Mouse (Mus musculus): ENCODE measurements at regions not wholly inside any gene's neighbourhood (a gene's known extent, or its start where the extent isn't known, plus 50 kb on each side); places are given as distances from the start of the nearest gene placed in this dataset.

DNA sequence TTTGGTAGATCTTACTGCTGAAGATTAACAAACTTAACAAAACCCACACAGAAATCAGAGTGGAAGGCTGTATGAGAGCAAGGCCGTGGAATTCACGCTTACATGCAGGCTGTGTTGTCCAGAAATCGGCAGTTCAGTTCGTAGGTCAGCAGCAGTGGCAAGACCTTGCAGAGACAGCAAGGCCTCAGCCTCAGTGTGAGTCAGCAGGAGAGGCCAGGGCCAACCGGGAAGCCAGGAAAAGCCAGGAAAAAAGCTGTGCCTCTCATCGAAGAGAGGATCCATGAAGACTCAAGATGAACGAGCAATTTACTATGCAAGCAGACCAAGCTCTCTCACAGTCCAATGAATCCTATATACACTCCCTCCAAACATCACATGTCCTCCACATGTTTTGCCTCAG, 103.4 kb upstream of the 1700021F07Rik start:
- no peak for DNase-seq (ENCODE audit: low read depth, low spot score)

DNA sequence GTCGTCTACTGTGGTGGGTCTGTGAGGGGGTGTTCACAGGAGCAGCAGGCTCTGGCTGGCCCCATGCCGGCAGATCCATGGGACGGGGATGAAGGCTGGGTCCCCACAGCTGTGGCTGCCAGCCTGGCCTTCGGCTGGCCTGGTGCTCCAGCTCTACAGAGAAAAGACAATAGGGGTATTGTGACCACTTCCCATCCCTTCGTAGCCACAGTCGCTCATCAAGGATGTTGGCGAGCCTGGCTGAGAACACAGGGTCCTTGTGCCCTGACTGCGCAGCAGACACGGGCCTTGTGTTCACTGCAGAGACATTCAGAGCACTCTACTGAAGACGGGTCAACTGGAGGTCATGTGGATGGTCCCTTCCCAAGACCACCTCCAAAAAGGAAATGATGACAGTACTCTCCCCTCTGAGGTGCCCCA, 102.4 kb upstream of the 1700021F07Rik start:
- no peak for DNase-seq (ENCODE audit: low read depth, low spot score)

DNA sequence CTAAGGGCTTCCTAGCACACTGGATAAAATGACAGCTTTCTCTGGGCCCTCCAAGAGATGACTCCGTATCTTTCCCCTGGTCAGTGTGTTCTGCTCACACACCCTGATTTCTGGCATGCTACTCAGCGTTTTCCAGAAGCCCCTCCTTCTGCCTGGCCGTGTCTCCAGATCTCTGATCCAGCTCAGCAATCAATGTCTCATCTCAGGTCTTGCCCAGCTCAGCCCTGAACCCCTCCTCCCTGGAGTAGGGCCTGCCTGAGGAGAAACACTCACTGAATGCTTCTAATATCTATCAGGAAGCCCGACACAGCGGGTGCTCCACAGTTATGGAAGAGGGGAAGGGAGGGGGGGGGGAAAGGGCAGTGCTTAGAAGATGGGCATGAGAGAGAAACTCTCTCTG, 101.9 kb upstream of the 1700021F07Rik start:
- DNase-seq (ENCODE audit: low read depth, low spot score), result no peak

DNA sequence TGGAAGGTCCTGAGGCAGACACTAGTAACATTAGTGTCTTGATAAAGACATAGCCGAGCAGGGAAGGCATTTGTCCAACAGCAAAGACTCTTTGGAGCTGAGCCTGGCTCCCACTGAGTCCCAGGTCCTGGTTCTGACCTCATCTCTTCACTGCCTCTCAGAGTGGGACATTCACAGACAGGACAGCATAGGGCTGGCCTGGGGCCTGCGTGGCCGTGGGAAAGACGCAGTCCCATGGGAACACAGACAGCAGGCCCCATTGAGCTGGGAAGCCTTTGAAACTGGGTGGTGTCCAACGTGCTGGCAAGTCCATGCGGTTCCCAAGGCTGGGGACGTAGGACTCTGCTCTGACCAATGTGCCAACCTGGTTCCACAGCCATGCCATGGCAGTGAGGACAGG, 97.5 kb upstream of the 1700021F07Rik start:
- DNase-seq (ENCODE audit: low read depth, low spot score), result no peak

DNA sequence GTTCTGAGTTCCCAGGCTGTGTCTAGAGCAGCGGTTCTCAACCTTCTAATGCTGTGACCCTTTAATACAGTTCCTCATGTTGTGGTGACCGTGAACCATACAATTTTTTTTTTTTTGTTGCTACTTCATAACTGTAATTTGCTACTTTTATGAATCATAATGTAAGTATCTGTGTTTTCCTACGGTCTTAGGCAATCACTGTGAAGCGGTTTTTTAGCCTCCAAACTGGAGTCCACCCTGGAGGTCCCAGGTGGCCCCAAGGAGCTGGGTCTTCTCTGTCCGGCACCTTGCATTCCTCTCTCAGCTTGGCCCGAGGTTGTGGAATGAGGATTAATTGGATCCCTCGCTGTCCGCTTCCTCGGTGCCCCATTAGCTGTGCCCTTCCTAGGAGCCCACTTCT, 96.6 kb upstream of the 1700021F07Rik start:
- no peak for DNase-seq (ENCODE audit: low read depth, low spot score)

DNA sequence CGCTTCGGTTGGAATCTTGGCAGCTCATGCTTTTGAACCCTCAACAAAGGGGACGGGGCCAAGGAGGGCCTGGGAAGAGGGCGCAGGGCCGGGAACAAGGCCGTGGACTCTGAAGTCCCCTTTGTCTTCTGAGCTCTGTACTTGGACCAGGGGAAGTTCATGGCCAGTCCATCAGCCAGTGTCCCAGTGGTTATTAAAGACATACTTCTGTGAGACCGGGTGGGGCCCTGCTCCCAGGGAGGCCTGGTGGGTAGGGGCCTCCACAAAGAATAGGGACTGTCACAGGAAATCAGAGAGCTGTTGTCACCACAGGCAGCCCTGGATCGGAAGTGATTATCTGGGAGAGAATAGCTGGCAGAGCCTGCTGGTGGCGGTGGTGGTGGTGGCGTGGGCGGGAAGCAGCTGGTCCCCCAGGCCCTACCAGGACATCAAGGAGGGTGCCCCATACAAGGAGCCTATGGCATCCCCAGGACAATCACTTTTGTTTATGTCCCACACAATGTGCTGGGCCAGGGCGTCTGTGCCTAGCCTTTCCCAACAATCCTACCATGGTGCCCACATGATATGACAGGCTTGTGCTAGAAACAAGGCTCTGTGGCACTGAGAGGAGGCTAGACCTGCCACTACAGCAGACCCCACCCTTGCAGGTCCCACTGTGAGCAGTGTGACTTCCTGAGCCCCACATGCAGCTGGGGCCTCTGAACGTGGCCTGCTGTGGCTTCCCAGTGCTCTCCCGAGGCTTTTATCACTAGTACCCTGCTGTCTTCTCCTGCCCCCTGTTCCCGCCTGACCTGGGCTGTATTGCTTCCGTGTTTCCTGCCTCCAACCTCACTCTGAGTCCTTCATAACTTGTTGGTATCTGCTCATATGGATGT, 96.0 kb upstream of the 1700021F07Rik start:
- no peak for DNase-seq (ENCODE audit: low read depth, low spot score)

DNA sequence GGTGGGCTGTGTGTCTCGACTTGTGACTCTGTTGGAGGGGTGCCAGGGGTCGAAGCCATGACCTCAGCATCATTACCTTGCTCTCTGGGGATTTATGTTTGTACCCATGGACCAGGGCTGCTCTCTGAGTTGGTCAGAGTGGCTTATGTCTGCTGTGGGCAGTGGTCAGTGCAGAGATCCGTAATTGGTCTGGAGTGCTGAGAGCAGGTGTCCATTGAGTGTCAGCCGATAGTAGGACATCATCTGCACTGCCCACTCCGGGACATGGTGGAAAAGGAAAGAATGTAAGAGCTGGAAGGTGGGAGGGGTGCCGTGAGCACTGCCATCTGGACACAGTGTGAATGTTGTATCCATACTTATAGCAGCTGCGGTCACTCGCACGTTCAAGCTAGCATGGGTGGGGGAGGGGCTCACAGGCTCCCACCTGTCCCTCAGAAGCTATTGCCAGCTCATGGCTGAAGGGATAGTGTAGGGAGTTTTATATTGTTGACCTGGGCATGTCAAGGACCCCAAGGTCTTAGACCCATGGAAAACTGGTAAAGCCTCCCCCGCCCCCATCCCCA, 94.4 kb upstream of the 1700021F07Rik start:
- DNase-seq (ENCODE audit: low read depth, low spot score), result no peak

DNA sequence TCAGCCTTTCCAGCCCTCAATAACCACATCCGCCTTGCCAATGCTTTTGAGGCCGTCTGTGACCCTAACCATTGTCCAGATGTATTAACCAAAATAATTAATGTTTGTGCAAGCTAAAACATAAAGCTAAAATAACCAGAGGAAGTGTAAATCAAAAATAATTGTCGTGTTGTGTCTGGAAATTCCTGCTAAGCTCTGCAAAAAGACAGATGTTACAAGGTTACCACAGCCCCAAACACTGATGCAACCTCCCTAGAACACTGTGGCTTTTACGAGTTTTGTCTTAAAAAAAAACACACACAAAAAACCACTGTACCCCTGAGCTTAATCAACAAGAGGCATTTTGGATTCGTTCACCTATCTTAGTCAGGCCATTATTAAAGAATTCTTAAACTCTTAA, 90.5 kb upstream of the 1700021F07Rik start:
- no peak for DNase-seq (ENCODE audit: low read depth, low spot score)

DNA sequence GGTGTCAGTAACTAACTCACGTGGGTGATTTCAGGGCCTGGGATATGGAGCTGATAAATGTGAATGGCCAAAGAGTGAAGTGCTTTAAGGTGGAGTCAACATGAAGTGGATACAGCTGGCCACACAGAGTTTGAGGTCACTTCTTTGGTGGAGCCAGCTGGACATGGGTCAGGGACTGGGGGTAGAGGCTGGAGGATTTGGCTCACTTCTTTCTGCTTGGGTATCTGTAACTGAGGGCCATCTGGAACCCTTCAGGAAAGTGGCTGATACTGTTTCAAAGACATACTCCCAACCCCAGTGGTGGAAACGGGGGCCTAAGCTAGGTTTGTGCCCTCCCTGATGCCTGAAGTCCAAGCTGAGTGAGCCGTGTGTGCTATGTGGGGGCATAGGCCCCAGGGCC, 90.1 kb upstream of the 1700021F07Rik start:
- no peak for DNase-seq (ENCODE audit: low read depth, low spot score)

DNA sequence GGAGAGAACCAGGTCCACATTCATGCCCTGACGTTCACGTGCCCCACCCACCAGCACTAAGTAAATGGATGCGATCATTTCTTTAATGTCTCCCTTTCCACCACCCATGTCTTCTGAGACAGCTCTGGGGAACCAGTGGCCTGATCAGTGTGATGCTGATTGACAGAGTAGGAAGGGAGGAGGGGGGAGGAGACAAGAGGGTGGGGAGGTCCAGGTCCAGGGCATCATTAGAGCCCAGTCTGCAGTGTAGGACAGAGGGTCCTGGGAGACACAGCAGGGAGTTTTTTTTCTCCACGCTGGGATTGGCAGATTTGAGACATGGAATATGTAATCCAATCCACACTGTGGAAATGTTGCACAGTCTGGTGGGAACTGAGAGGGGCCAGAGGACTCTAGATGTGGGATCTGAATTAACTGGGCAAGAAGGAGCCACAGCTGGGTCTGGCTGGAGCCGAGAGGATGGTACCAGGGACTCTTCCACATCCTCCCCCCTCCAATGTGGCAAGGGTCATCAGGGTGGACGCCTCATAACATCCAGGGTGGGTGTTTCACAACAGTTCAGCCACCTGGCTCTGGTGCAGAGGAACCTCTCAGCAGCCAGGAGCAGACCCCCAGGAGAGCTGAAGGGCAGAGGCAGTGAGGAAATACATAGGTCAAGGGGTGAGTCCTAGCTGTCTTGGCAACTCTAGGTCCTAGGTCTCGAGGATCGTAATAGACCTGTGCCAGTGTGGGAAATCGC, 89.3 kb upstream of the 1700021F07Rik start:
- no peak for DNase-seq (ENCODE audit: low read depth, low spot score)

DNA sequence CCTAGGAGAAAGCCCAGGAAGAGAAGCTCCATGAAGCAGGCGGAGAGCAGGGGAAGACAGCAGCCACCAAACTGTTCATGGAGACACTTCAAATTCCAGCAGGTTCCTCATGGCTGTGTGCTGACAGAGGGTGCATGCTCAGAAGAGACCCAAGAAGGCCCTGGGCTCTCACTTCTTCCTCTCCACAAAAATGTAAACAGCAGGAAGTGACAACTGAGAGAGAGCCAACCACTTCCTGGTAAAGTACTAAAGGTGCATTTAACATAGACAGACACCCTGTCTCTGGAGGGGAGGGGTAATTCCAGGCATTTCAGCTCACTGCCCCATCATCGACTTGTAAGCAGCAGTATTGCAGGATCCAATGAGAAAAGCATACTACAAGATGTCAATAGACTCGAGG, 85.8 kb upstream of the 1700021F07Rik start:
- no peak for DNase-seq (ENCODE audit: low read depth, low spot score)

DNA sequence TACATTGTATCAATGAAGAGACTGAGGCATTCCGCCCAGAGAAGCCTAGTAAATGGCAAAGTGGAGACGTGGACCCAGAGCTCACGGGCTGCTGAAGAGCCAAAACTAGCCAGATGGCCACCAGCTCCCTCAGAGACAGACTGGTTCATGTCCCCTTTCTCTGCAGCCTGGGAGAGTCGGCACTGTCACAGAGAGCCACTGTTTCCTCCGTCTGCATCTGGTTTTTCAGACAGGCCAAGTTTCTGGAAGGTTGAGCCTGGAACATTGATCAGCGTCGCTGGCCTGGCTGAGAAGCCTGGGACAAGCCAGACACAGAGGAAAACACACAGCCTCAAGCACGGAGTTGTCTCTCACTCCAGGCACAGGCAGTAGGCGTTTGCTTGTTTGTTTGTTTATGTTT, 83.4 kb upstream of the 1700021F07Rik start:
- DNase-seq (ENCODE audit: low read depth, low spot score), result no peak

DNA sequence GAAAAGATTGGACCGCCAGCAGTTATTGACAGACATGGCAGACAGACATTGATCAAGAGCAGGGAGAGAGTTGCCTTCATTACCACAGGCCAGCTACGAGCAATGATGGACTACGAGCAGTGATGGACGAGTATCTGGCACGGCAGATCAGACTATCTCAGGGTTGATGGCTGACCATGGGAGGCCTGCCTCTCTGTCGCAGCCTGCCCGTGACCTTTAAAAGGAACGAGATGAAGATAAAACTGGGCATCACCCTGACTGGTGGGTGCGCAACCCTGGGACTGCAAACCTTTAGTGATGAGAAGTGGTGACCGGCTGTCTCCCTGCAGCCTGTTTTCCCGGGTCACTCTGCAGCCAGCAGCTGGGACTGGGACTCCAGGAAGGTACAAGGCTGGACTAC, 80.3 kb upstream of the 1700021F07Rik start:
- DNase-seq (ENCODE audit: low read depth, low spot score), result no peak

DNA sequence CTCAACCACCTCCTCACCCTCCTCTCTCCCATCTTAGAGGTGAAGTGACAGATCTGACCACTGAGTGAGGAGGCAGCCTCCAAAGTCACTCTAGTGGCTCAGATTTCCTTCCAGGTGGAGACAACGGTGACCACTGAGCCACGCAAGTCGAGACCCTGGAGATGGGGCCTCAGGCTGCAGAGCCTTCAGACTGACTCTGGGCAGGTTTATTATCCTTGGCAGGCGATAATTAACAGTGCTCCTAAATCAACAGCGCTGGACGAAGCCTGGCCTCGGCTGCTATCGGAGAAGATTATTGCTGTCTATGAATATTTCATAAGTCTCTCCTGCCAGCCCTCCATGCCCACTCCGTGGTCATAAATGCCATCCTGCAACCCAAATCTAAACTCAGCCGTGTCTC, 79.1 kb upstream of the 1700021F07Rik start:
- no peak for DNase-seq (ENCODE audit: low read depth, low spot score)

DNA sequence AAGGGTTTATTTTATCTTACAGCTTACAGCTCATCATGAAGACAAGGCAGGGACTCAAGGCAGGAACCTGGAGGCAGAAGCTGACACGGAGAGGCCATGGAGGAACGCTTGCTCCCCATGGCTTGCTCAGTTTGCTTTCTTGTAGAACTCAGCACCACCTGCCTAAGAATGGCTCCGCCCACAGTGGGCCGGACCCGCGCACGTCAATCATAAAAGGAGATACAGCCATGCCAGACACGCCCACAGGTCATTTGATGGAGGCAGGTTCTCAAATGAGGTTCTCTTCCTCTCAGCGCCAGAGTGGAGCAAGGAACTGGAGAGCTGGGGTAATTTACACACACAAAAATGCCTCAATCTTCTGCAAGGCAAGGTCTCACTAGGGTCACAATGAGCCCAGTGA, 78.0 kb upstream of the 1700021F07Rik start:
- DNase-seq (ENCODE audit: low read depth, low spot score), result no peak

DNA sequence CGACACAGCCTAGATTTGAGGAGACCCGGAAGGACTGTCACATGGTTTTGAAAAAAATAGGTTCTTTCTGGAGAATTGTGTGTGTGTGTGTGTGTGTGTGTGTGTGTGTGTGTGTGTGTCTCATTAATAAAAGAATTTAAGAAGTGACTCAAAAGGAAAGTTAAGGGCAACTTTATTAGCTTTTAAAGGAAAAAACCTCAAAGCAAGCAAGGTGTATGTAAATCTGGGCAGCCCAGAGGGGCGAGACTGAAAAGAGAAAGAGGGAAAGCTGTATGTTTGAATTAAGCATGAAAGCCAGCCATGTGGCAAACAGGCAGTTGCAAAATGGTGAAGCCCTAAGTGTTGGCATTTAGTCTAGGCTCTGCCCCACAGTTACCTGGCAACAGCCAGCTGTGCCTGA, 77.3 kb upstream of the 1700021F07Rik start:
- DNase-seq (ENCODE audit: low read depth, low spot score), result no peak

DNA sequence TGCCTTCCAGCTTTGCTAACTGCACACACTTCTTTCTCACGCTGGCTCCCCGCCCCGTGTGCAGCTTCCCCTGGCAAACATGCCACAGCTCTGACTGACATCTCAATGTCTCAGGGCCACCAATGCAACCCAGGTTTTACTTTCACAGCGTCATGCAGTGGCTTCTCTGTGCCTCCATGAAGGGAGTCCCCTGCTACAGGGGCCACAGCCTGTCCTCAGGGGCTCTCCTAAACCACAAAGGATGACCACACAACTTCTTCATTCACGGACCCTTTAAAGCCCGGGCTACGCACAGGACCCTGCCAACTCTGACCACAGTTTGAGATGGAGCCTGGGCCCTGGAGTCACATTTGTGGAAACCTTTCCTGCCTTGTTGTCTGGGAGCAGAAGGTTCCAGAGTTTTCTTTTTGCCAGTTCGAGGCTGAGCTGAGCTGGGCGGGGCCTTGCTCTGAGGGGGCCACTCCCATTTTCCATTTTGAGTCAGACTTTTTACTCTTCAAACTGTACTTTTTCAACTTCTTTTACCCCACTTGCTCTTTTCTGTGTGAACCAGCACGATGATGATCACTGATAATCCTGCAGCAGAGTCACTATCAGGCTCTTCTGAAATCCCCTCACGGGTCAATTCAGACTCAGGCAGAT, 73.7 kb upstream of the 1700021F07Rik start:
- DNase-seq (ENCODE audit: low read depth, low spot score), result no peak

DNA sequence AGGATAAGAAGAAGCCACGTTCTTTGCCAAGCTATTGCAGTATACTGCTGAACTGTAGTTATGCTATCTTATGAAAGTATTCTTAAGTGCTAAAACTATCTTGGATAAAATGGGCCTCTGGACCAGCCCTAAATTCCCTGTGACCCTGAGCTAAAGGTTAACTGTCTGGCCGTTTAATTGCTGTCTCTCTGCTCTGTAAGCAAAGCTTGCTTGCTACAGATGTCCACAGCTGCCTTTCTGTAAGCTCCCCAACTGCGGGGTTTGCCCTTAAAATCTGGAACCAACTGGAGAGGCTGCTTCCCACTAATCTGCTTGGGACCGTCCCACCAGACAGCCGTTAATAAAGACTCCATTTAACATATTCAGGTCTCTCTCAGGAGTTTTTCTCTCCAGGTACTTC, 73.2 kb upstream of the 1700021F07Rik start:
- no peak for DNase-seq (ENCODE audit: low read depth, low spot score)

DNA sequence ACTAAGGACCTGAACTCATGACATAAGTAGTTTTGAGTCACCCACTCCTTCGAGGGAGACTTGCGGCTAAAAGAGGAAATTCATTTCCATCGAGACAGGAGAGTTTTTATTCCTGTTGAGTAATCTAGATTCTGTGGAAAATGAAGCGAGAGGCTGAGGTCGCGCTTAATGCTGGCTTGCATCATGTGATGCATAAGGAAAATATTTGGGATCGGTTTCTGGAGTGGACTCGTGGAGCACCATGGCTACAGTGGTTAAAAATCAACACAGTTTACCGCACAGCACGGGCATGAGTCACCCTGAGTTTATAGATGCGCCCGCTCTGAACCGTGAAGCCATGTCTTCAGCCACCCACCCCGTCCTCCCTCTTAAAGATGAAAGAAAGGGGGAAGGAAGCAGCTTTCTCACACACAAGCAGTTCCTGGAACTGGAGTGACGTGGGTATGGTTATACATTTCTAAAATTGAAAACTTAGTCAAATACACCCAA, 70.3 kb upstream of the 1700021F07Rik start:
- no peak for DNase-seq (ENCODE audit: low read depth, low spot score)

DNA sequence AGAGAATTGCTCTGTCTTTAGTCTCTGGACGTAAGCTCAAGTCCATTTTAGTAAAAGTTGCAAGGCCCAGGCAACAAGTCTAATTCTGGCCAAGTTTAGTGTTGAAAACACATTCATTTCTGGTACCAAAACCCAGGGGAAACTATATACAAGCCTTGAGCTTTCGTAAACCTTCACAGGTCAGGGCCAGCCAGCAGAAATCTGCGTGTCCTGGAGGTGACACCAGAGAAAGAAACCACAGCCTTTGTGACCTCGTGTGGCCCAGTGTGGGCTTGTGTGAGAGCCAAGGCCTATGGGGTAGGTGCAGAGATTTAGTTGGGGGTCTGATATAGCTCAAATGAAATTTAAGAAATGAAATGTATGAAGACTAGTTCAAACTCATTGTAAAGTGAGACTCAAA, 69.6 kb upstream of the 1700021F07Rik start:
- no peak for DNase-seq (ENCODE audit: low read depth, low spot score)

DNA sequence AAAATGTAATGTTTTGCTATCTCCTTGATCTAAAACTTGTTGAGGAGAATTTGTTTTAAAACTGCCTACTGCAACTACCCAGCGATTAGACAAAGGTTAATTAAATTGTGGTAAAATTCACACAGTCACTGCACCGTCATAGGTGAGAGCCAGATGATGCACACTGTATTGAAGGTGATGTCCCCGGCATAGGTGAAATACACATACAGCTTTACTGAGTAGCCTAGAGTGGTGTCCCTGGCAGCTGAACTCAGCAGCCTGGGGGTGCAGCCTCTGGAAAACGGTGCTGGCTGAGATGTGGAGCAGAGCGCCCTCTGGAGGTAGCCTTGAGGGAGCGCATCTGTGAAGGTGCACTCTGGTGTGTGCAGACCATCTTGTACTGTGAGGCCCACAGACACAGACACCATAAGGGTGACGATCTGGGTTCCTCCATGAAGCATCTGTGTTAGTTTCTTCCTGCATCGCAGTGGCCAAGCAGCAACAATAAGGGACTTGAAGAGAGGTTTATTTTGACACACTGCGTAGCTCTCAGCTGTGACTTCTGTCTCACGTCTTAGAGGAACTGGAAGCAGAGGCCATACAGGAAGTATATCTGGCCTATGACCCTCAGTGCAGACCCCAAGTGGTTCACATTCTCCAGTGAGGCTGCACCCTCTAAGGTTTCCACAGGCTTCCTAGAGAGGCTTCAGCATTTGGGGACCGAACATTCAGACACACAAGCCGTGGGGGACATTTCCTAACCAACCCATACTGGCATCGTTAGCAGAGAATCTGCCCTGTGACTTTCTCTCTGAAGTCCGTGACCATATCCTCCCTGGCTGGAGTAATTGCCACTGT, 68.6 kb upstream of the 1700021F07Rik start:
- no peak for DNase-seq (ENCODE audit: low read depth, low spot score)
